Mouse (Mus musculus) myocyte (in vitro differentiated cells): ENCODE measurements around the gene Cfap61.

Experiments
- CEBPB ChIP-seq: IDR thresholded peaks from 2 replicates; pipeline ENCODE4 v1.6.1; 2011; ENCODE audit warnings: mild to moderate bottlenecking, moderate library complexity; ENCODE audit not compliant: poor library complexity, insufficient read depth, severe bottlenecking
- E2F4 ChIP-seq: IDR thresholded peaks from one replicate; pipeline ENCODE4 v1.6.1; 2011; ENCODE audit warnings: mild to moderate bottlenecking, control low read depth, moderate library complexity; ENCODE audit not compliant: insufficient read depth
- MAX ChIP-seq: IDR thresholded peaks from one replicate; pipeline ENCODE4 v1.6.1; 2011; ENCODE audit warnings: low read depth, mild to moderate bottlenecking, control low read depth
- MYOD1 ChIP-seq, 3 experiments: IDR thresholded peaks; one replicate each; pipeline ENCODE4 v1.6.1; 2011; ENCODE audit warnings: control low read depth in 2 of 3, low read depth in 2 of 3, mild to moderate bottlenecking in 2 of 3, moderate library complexity in 1 of 3; ENCODE audit not compliant: insufficient read length in 2 of 3, control insufficient read depth in 1 of 3
- POLR2A ChIP-seq: IDR thresholded peaks from one replicate; pipeline ENCODE4 v1.6.1; 2011; ENCODE audit warnings: low read depth, mild to moderate bottlenecking, control low read depth, moderate library complexity; ENCODE audit not compliant: insufficient read length
- POLR2AphosphoS2 ChIP-seq: IDR thresholded peaks from one replicate; pipeline ENCODE4 v1.6.1; 2011; ENCODE audit warnings: low read depth, control low read depth; ENCODE audit not compliant: insufficient read length
- REST ChIP-seq: IDR thresholded peaks from one replicate; pipeline ENCODE4 v1.6.1; 2011; ENCODE audit warnings: mild to moderate bottlenecking, control low read depth, moderate library complexity; ENCODE audit not compliant: insufficient read depth, insufficient read length
- SRF ChIP-seq: IDR thresholded peaks from one replicate; pipeline ENCODE4 v1.6.1; 2011; ENCODE audit warnings: low read depth; ENCODE audit not compliant: control insufficient read depth, insufficient read length
- TCF12 ChIP-seq: IDR thresholded peaks from one replicate; pipeline ENCODE4 v1.6.1; 2011; ENCODE audit warnings: mild to moderate bottlenecking, control low read depth; ENCODE audit not compliant: poor library complexity, insufficient read depth, severe bottlenecking
- USF1 ChIP-seq: IDR thresholded peaks from one replicate; pipeline ENCODE4 v1.6.1; 2011; ENCODE audit warnings: low read depth, mild to moderate bottlenecking, control low read depth, moderate library complexity

DNA sequence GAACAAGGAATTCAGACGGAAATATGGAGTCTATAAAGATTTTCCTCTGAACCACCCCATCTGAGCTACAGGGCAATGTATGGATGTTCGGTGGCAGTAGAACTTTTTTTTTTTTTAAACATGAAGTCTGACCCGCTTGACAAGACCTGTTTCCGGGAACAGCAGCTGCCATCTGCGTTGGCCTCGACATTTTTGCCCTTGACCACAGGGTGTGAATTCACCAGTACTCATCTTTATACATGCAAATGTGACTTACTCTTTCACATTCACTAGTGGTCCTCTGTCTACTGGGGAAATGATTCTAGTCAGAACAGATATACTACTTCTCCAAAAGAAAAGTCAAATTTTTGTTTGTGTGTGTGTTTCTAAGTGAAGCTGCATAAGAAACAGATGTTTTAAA lies 291.2 kb downstream of the Cfap61 start:
- TF ChIP-seq POLR2A (no peak), USF1 (no peak), POLR2AphosphoS2 (no peak), MYOD1 (IDR thresholded peaks at IDR 0.05; ENCODE audit: control insufficient read depth in 1 of 3, insufficient read length in 2 of 3, low read depth in 2 of 3) (no peak), E2F4 (no peak), SRF (no peak), MAX (no peak), TCF12 (no peak), CEBPB (no peak), REST (no peak)
